Mouse (Mus musculus) CD4-positive, CD25-positive, alpha-beta regulatory T cell, adult 9 weeks (primary cell): Measurements from ENCODE around the gene Prr11. TPM values are rescaled to one million over a fixed set of nuclear protein-coding genes. Genes with fewer than 3 reads are reported as not detected.

ENCODE experiments used
- polyA plus RNA-seq: library from polyadenylated mRNA; unstranded; fragments of 100-300 nt; shearing (Covaris generic); gene quantifications from one replicate; pipeline ENCODE4 v1.2.1, GENCODE M21; 2017

Gene Prr11
- 0.45 TPM for polyA plus RNA-seq

GRCm38 (mm10) chr11:87108409-87108754 is at the start of gene Prr11:
Gene Prr11, minus strand, starts transcription at chr11:87108708.

GRCm38 (mm10) chr11:87126824-87127816 is 18.6 kb upstream of the Prr11 start, which contains the start of gene Trim37:
Gene Trim37, plus strand, starts transcription at chr11:87127077.

GRCm38 (mm10) chr11:87108755-87109518 is 429 bp upstream of the Prr11 start, which contains the start of gene Ska2:
Gene Ska2, plus strand, starts transcription at chr11:87109234.

GRCm38 (mm10) chr11:87086290-87086984 is 22.1 kb downstream of the Prr11 start, which contains the start of gene Smg8:
Gene Smg8, minus strand, starts transcription at chr11:87086774.

GRCm38 (mm10) chr11:87073866-87074440 is 34.6 kb downstream of the Prr11 start, which contains the start of gene Gdpd1:
Gene Gdpd1, minus strand, starts transcription at chr11:87074062.

Other genes with a start within 250 kb of the Prr11 start
- gene Ypel2, start 115.0 kb downstream of the Prr11 start, polyA plus RNA-seq = 3.3 TPM
- gene Gdpd1, start 34.6 kb downstream of the Prr11 start, polyA plus RNA-seq = 0.92 TPM
- gene Smg8, start 21.9 kb downstream of the Prr11 start, polyA plus RNA-seq = 33.1 TPM
- gene Ska2, start 526 bp upstream of the Prr11 start, polyA plus RNA-seq = 13.7 TPM
- 11.9 TPM for gene Trim37, start 18.4 kb upstream of the Prr11 start, polyA plus RNA-seq